Mouse (Mus musculus) urinary bladder, postnatal 10 days (tissue): ENCODE data around the gene Cabp4.

Experiments used
- DNase-seq: peaks from one replicate; pipeline ENCODE4 v3.0.0; 2022; ENCODE audit warnings: low spot score

The Cabp4 gene

GRCm38 (mm10) chr19:4101466-4101865, 42.4 kb downstream of the Cabp4 start:
- no peak for DNase-seq

GRCm38 (mm10) chr19:4100718-4101261, 43.0 kb downstream of the Cabp4 start:
- DNase-seq = no peak

- peak; percentile 49 for DNase-seq
Observed at GRCm38 (mm10) chr19:4099837-4100717, 43.8 kb downstream of the Cabp4 start, which contains the start of gene Pitpnm1. TSS of gene Pitpnm1 (plus strand) at chr19:4099998.

- DNase-seq = peak; percentile 78
Observed at GRCm38 (mm10) chr19:4099056-4099455, 44.8 kb downstream of the Cabp4 start.

GRCm38 (mm10) chr19:4098426-4098825, 45.4 kb downstream of the Cabp4 start:
- no peak for DNase-seq

GRCm38 (mm10) chr19:4097441-4097825, 46.4 kb downstream of the Cabp4 start:
- DNase-seq = peak; percentile 51

- peak; percentile 99 for DNase-seq
Observed at GRCm38 (mm10) chr19:4096642-4097440, 47.0 kb downstream of the Cabp4 start, which contains the start of gene Cdk2ap2. TSS of gene Cdk2ap2 (plus strand) at chr19:4097182.

GRCm38 (mm10) chr19:4095802-4096201, 48.0 kb downstream of the Cabp4 start:
- DNase-seq = no peak

GRCm38 (mm10) chr19:4094774-4095303, 49.0 kb downstream of the Cabp4 start:
- DNase-seq = no peak

GRCm38 (mm10) chr19:4094348-4094747, 49.5 kb downstream of the Cabp4 start:
- DNase-seq = no peak

GRCm38 (mm10) chr19:4093772-4094171, 50.1 kb downstream of the Cabp4 start:
- no peak for DNase-seq

GRCm38 (mm10) chr19:4092750-4093149, 51.1 kb downstream of the Cabp4 start:
- no peak for DNase-seq

GRCm38 (mm10) chr19:4091383-4091782, 52.5 kb downstream of the Cabp4 start:
- no peak for DNase-seq

GRCm38 (mm10) chr19:4090446-4090845, 53.4 kb downstream of the Cabp4 start:
- DNase-seq = no peak

- DNase-seq = no peak
Observed at GRCm38 (mm10) chr19:4089128-4089527, 54.7 kb downstream of the Cabp4 start.

- DNase-seq = no peak
Observed at GRCm38 (mm10) chr19:4088146-4088545, 55.7 kb downstream of the Cabp4 start.

GRCm38 (mm10) chr19:4087090-4087489, 56.7 kb downstream of the Cabp4 start:
- no peak for DNase-seq

GRCm38 (mm10) chr19:4086156-4086555, 57.7 kb downstream of the Cabp4 start:
- DNase-seq = no peak
